Mouse (Mus musculus) lung, adult 2 months (tissue): ENCODE results near the gene Atxn7.

Experiments used
- CTCF ChIP-seq: fragments of 200-500 bp; IDR thresholded peaks from 2 replicates; pipeline ENCODE4 v1.5.1; 2011; ENCODE audit warnings: mild to moderate bottlenecking, low read length, control low read depth; ENCODE audit not compliant: insufficient read depth
- POLR2A ChIP-seq: fragments of 200-500 bp; IDR thresholded peaks from 2 replicates; pipeline ENCODE4 v1.6.1; 2011; ENCODE audit warnings: low read depth, mild to moderate bottlenecking, control low read depth, low read length, borderline replicate concordance; ENCODE audit errors: extremely low read depth

DNA sequence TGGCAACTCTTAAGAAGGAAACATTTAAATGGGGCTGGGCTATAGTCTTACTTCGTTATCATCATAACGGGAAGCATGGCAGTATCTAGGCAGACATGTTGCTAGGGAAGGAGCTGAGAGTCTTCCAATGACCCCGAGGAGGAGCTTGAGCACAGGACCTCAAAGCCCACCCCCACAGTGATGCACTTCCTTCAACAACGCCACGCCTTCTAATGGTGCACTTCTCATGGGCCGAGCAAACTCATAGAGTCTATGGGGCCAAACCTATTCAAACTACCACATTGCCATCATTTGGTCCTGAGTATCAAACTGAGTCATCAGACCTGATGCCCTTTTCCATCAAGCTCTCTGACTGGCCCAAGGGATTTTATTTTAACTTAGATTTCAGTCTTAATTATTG lies 129.3 kb downstream of the Atxn7 start:
- TF ChIP-seq POLR2A (no peak), CTCF (no peak)
